Mouse (Mus musculus): ENCODE results near the gene Trim45. TPM values are rescaled to one million over a fixed set of nuclear protein-coding genes. Genes with fewer than 3 reads are reported as not detected.

The Trim45 gene
- polyA plus RNA-seq, 1 experiment: 3.9 TPM

GRCm38 (mm10) chr3:100961007-100961406, 39.0 kb downstream of the Trim45 start:
- H3K27ac ChIP-seq (ENCODE audit: insufficient read depth, low read length): no peak overlapping the region
- no peak overlapping the region for H3K4me3 ChIP-seq (ENCODE audit: insufficient read depth, low read length)
- no peak for TF ChIP-seq CTCF (IDR thresholded peaks at IDR 0.05; ENCODE audit: borderline replicate concordance, insufficient read depth, low read length)
- TF ChIP-seq POLR2A (IDR thresholded peaks at IDR 0.05; ENCODE audit: low read depth, low read length): no peak
- no peaks in the 10 kb centered on the region for H3K4me1 ChIP-seq (ENCODE audit: control insufficient read depth, insufficient read depth, low read length)

DNA sequence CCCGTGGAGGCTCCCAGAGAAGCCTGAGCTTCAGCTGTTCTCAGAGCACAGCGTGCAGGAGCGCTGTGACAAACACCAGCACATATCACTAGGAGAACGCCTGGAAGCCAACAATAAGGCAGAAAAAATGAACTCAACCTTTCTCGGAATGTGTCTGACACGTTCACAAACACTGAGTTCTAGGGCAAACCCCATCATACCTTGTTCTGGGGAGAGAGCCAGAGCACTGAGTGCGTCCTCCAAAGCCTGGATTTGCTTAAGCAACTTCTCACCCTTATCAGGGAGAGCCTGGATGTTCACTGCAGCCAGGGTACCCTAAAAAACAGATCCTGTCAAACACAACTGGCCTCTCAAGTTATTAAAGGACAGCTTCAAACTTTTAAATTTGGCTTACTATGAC, 39.5 kb downstream of the Trim45 start:
- Histone ChIP-seq H3K4me1 (ENCODE audit: control insufficient read depth, insufficient read depth, low read length) (no peaks in the 10 kb centered on the region), H3K27ac (ENCODE audit: insufficient read depth, low read length) (no peak overlapping the region), H3K4me3 (ENCODE audit: insufficient read depth, low read length) (no peak overlapping the region)
- TF ChIP-seq CTCF (IDR thresholded peaks at IDR 0.05; ENCODE audit: borderline replicate concordance, insufficient read depth, low read length) (no peak), POLR2A (IDR thresholded peaks at IDR 0.05; ENCODE audit: low read depth, low read length) (no peak)

- Histone ChIP-seq H3K27ac (ENCODE audit: insufficient read depth, low read length) (no peak overlapping the region), H3K4me1 (ENCODE audit: control insufficient read depth, insufficient read depth, low read length) (no peaks in the 10 kb centered on the region; the same call in 1 of the 2 replicates), H3K4me3 (ENCODE audit: insufficient read depth, low read length) (no peak overlapping the region)
- TF ChIP-seq POLR2A (IDR thresholded peaks at IDR 0.05; ENCODE audit: low read depth, low read length) (no peak), CTCF (IDR thresholded peaks at IDR 0.05; ENCODE audit: borderline replicate concordance, insufficient read depth, low read length) (no peak)
Measured at GRCm38 (mm10) chr3:100963849-100964542, 42.0 kb downstream of the Trim45 start.

DNA sequence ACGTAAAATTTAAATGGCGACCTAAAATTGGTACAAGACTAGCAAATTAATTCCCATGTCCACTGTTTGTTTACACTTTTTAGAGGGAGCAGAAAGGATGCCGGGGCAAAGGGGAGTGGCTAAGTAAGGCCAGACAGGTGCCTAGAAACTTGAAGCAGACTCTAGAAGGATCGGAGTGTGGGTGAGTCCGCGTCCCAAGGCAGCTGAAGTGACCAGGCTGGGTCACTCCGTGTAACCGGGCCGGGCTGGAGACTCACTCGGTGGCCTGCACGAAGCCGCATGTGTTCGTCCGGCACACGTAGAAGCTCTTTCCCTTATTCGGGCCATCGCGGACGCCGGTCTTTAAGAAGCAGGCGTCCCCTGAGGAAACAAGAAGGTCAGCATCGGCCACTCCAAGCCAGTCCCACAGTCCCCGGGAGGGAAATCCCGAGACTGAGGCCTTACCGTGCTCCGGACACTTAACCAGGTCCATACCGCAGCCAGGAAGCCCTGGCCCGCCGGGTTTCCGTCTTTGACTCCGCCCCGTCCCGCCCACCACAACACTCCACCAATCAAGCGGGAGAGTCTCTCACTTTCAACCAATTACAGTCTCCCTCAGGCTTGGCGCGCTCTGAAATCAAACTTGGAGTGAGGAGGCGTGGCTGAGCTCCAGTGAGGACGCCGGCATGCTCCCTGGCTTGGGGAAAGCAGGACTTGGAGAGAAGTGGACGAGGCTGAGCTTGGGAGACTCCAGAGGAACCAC, 47.3 kb downstream of the Trim45 start, which contains the start of gene Ttf2:
Gene Ttf2, minus strand, starts transcription at position 488 of the 742 bp plus-strand sequence.
- TF ChIP-seq CTCF (IDR thresholded peaks at IDR 0.05; ENCODE audit: borderline replicate concordance, insufficient read depth, low read length): no peak
- TF ChIP-seq POLR2A (IDR thresholded peaks at IDR 0.05; ENCODE audit: low read depth, low read length): peak; percentile 72
- Histone ChIP-seq H3K27ac (ENCODE audit: insufficient read depth, low read length) (no peak within 1 kb of the TSS), H3K4me1 (ENCODE audit: control insufficient read depth, insufficient read depth, low read length) (no peaks in the 10 kb centered on the region; the same call in 1 of the 2 replicates)

DNA sequence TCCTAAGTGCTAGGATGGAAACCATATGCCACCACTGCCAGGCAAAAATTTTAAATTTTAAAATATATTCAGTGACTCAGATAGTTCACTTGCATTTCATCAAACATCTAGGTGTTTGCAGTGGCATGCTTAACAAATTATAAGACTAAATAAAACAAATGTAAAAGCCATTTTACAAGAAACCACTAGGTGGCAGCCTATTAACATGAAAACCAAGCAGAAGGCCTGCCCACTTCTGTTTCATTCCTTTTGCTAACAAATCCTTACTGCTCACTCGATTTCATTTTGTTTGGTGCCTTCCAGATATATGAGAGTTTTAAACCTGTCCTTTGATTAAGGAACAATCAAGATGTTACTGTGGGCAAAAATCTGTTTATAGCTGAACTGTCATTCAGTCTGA, 51.9 kb downstream of the Trim45 start:
- H3K4me1 ChIP-seq (ENCODE audit: control insufficient read depth, insufficient read depth, low read length): no peaks in the 10 kb centered on the region
- H3K4me3 ChIP-seq (ENCODE audit: insufficient read depth, low read length): no peak overlapping the region
- H3K27ac ChIP-seq (ENCODE audit: insufficient read depth, low read length): no peak overlapping the region
- TF ChIP-seq POLR2A (IDR thresholded peaks at IDR 0.05; ENCODE audit: low read depth, low read length) (no peak), CTCF (IDR thresholded peaks at IDR 0.05; ENCODE audit: borderline replicate concordance, insufficient read depth, low read length) (no peak)

More for the DNA sequence above, 47.3 kb downstream of the Trim45 start, which contains the start of gene Ttf2:
- peak within 1 kb of the TSS; percentile 82 for H3K4me3 ChIP-seq (ENCODE audit: insufficient read depth, low read length)

DNA sequence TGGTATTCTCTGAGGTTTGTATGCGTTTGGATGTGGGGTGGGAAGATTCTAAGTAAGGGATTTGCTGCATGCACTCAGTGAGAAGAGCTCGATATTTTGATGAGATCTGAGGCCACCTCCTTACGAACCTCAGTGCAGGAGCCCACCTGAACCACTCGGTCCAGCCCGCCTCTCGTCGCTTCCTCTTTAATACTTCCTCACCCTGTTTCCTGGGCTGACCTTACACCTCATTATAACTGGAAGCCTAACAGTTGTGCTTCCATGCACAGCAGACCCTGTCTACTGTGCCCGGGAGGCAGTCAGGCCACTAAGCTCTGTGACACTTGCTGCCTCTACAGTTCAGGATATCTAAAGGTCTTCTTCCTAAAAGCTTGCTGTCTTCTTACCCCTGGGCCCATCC, 57.3 kb downstream of the Trim45 start:
- no peak for TF ChIP-seq CTCF (IDR thresholded peaks at IDR 0.05; ENCODE audit: borderline replicate concordance, insufficient read depth, low read length)
- TF ChIP-seq POLR2A (IDR thresholded peaks at IDR 0.05; ENCODE audit: low read depth, low read length): no peak
- no peak overlapping the region for H3K4me3 ChIP-seq (ENCODE audit: insufficient read depth, low read length)
- H3K27ac ChIP-seq (ENCODE audit: insufficient read depth, low read length): no peak overlapping the region
- no peaks in the 10 kb centered on the region for H3K4me1 ChIP-seq (ENCODE audit: control insufficient read depth, insufficient read depth, low read length)

Other genes with a start within 250 kb of the Trim45 start
- 148 and 149 TPM in 2 replicates for gene Man1a2, start 236.7 kb upstream of the Trim45 start, polyA plus RNA-seq (2011; ENCODE audit: insufficient read length, low read depth, missing spikeins)
- 0.18 TPM in 1 of 2 replicates, not detected in the other for gene Vtcn1, start 96.7 kb upstream of the Trim45 start, polyA plus RNA-seq (2011; ENCODE audit: insufficient read length, low read depth, missing spikeins)
- 13.5 and 14.4 TPM in 2 replicates for gene Ttf2, start 47.5 kb downstream of the Trim45 start, polyA plus RNA-seq (2011; ENCODE audit: insufficient read length, low read depth, missing spikeins)
- gene Cd101, start 107.4 kb downstream of the Trim45 start, polyA plus RNA-seq (2011; ENCODE audit: insufficient read length, low read depth, missing spikeins): not detected in 2 replicates
- gene Ptgfrn, start 188.1 kb downstream of the Trim45 start, polyA plus RNA-seq (2011; ENCODE audit: insufficient read length, low read depth, missing spikeins): 63.0 and 70.5 TPM in 2 replicates

Data from embryonic fibroblast, embryonic 13.5 days (primary cell).